Mouse (Mus musculus) small intestine, adult 2 months (tissue): ENCODE measurements at regions not wholly inside any gene's neighbourhood (a gene's known extent, or its start where the extent isn't known, plus 50 kb on each side); places are given as distances from the start of the nearest gene placed in this dataset.
"Not testable (repeated sequence)": the region's sequence is repeated elsewhere in the genome, so short reads cannot be mapped to it uniquely, and the experiment has no call there.

Experiments
- H3K27ac ChIP-seq: fragments of 200-500 bp; 2 replicates; pipeline ENCODE4 v1.5.1; 2012; ENCODE audit warnings: low read depth, low read length, control low read depth, inconsistent platforms; ENCODE audit not compliant: insufficient read depth
- H3K27me3 ChIP-seq: fragments of 200-500 bp; 2 replicates; pipeline ENCODE4 v1.6.1; 2012; ENCODE audit warnings: mild to moderate bottlenecking, moderate library complexity, low read length, inconsistent platforms; ENCODE audit not compliant: control insufficient read depth, insufficient read depth
- H3K36me3 ChIP-seq: fragments of 200-500 bp; 2 replicates; pipeline ENCODE4 v1.6.1; 2012; ENCODE audit warnings: mild to moderate bottlenecking, low read length, control low read depth, inconsistent platforms; ENCODE audit not compliant: control insufficient read depth, insufficient read depth
- H3K4me1 ChIP-seq: fragments of 200-500 bp; 2 replicates; pipeline ENCODE4 v1.6.1; 2012; ENCODE audit warnings: low read length, inconsistent platforms, mixed read lengths; ENCODE audit not compliant: control insufficient read depth, insufficient read depth, insufficient read length
- H3K4me3 ChIP-seq: fragments of 200-500 bp; 2 replicates; pipeline ENCODE4 v1.5.1; 2012; ENCODE audit warnings: low read depth, mild to moderate bottlenecking, control low read depth, inconsistent platforms, low read length, moderate library complexity
- CTCF ChIP-seq: fragments of 200-500 bp; IDR thresholded peaks from 2 replicates; pipeline ENCODE4 v1.5.1; 2012; ENCODE audit warnings: low read depth, mild to moderate bottlenecking, control low read depth, inconsistent platforms, low read length, moderate library complexity, mixed read lengths; ENCODE audit not compliant: insufficient replicate concordance, insufficient read length; ENCODE audit errors: extremely low read depth
- POLR2A ChIP-seq: fragments of 200-500 bp; IDR thresholded peaks from 2 replicates; pipeline ENCODE4 v1.6.1; 2012; ENCODE audit warnings: low read depth, mild to moderate bottlenecking, control low read depth, inconsistent platforms, low read length, moderate library complexity
- WGBS: fragments of 180-500 bp; shearing (Covaris S2); methylation state at CpG from one replicate; pipeline ENCODE4 v1.1.7; 2018; 5-methylcytosine and 5-hydroxymethylcytosine counted together

DNA sequence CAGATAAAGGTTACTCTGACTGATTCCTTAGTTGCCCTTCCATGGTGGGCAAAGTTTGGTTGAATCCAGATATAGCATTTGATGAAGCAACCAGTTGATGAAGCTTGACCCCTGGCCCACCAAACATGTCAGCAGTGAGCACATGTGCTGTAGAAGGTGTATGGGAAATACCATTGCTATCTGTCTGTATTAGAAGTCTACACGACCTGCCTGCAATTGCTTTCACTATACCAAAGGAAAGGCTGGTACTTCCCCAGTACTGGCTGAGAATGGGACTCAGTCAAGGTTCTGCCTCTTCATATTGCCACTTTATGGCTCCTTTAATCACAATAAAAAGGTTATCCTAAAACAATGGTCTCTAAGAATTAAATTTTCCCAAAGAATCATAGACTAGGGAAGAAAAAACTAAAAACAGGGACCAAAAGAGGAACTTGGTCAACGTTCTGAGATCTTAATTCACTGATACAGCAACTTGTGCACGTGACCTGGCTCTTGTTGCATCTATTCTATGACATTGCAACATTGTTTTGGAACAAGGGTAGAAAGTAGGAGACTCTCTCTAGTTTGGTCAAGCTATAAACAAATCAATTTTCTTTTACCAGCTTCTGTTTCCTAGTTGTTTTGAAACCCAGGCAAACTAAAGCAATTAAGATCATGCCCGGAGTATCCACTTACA is 284.0 kb downstream of the Rapgef2 start:
- WGBS, result 51% methylated on average over 4 of the region's 4 CpGs
- no peak for TF ChIP-seq POLR2A
- no peaks in the 10 kb centered on the region for H3K36me3 ChIP-seq
- H3K4me3 ChIP-seq, result no peak overlapping the region
- no peaks in the 10 kb centered on the region for H3K4me1 ChIP-seq
- no peaks in the 10 kb centered on the region; the same call in 1 of the 2 replicates for H3K27me3 ChIP-seq
- H3K27ac ChIP-seq, result no peak overlapping the region

DNA sequence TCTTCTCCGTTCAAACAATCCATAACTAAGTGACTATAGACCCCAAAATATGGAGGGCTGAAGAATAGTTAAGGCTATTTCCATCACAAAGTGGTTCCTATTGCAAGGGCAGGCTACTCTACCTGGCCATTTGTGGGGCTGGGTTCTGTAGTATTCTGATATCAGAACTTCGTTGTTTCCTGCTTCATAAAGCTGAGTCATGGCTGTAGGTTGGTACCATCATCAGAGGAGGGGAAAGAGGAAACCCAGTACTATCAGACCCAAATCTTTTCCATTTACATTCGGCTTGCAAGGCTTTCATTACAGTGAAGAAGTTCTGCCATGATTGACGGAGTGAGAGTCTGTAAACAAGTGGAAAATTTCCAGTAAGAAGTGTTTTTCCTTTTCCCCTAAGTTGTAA is 284.6 kb downstream of the Rapgef2 start:
- 80% methylated on average over 4 of the region's 4 CpGs for WGBS
- TF ChIP-seq CTCF (no peak), POLR2A (no peak)
- Histone ChIP-seq H3K36me3 (no peaks in the 10 kb centered on the region), H3K27me3 (no peaks in the 10 kb centered on the region; the same call in 1 of the 2 replicates), H3K4me3 (no peak overlapping the region), H3K4me1 (no peaks in the 10 kb centered on the region), H3K27ac (no peak overlapping the region)

DNA sequence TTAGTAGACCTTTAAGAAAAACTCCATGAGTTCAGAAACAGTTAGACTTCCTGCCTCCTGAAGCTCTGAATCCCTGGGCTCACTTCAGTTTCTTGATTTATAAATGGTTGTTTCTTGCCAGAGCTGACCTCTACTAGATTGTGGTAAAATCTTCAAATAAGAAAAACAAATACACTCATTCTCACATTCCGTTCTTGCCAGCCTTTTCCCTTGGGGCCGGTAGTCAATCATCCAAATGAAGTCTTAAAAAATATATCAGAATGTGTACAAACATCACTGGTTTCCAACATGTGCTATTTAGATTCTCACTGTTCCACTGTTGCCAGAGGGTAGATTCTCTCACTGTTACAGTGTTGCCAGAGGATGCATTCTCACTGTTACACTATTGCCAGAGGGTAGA is 286.0 kb downstream of the Rapgef2 start:
- Histone ChIP-seq H3K4me1 (no peaks in the 10 kb centered on the region), H3K36me3 (no peaks in the 10 kb centered on the region), H3K27me3 (no peaks in the 10 kb centered on the region; the same call in 1 of the 2 replicates), H3K27ac (no peak overlapping the region), H3K4me3 (no peak overlapping the region)
- TF ChIP-seq POLR2A, result no peak
- no peak for TF ChIP-seq CTCF
- 78% methylated on average over 2 of the region's 2 CpGs for WGBS

DNA sequence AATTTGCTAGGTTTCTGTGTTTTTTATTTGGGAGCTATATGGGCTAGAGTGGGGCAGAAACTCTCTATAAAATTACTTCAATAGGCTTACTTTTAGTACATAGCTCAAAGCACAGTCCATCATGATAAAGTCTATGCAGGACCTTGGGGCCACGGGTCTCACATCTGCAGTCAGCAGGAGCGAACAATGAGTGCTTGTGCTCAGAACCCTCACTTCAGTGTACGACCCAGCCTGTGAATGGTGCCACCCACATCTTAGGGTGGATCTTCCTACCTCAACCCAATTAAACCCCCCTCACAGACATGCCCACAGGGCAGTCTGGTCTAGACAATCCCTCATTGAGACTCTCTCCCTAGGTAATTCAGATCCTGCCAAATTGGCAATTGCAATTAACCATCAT is 286.5 kb downstream of the Rapgef2 start:
- TF ChIP-seq CTCF, result no peak
- TF ChIP-seq POLR2A, result no peak
- Histone ChIP-seq H3K36me3 (no peaks in the 10 kb centered on the region), H3K27ac (no peak overlapping the region), H3K4me1 (no peaks in the 10 kb centered on the region), H3K27me3 (no peaks in the 10 kb centered on the region), H3K4me3 (no peak overlapping the region)
- 77% methylated on average over 3 of the region's 3 CpGs for WGBS

DNA sequence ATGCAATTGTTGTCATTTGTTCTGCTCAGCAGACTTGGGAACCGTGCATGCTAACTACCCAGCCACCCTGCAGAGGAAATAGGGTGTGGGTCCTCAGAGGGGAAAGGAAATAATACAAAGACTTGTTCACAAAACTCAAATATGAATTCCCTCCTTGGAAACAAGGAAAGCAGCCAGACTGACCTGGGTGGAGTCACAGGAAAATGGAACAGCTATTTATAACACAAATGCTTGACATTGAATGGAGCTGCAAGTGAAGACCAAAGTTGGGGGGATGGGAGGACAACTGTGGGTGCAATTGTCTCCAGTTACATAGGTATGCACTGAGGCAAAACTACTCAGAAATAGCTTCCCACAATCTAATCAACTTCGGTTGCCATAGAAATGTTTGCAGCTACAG is 298.2 kb downstream of the Rapgef2 start:
- no peak overlapping the region for H3K27ac ChIP-seq
- TF ChIP-seq POLR2A (no peak), CTCF (no peak)
- H3K36me3 ChIP-seq, result no peaks in the 10 kb centered on the region
- no peaks in the 10 kb centered on the region for H3K27me3 ChIP-seq
- WGBS, result 59% methylated on average over 2 of the region's 2 CpGs
- no peaks in the 10 kb centered on the region for H3K4me1 ChIP-seq
- no peak overlapping the region for H3K4me3 ChIP-seq

DNA sequence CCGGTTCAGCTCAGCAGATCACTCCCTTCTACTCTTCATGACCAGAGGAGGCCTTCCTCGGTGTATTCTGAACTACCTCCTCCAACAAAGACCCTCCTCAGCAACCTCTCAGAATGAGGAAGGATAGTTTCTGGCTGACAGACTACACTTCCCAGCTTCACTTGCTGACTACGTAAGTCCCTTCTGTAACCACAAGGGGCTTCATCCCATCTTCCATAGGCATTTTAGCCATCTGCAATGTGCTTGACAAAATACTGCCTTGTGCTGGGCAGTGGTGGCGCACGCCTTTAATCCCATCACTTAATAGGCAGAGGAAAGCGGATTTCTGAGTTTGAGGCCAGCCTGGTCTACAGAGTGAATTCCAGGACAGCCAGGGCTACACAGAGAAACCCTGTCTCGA is 299.6 kb downstream of the Rapgef2 start:
- no peaks in the 10 kb centered on the region for H3K4me1 ChIP-seq
- WGBS, result 74% methylated on average over 7 of the region's 7 CpGs
- H3K36me3 ChIP-seq, result no peaks in the 10 kb centered on the region
- H3K4me3 ChIP-seq, result no peak overlapping the region
- no peaks in the 10 kb centered on the region for H3K27me3 ChIP-seq
- no peak overlapping the region for H3K27ac ChIP-seq
- TF ChIP-seq CTCF, result no peak

DNA sequence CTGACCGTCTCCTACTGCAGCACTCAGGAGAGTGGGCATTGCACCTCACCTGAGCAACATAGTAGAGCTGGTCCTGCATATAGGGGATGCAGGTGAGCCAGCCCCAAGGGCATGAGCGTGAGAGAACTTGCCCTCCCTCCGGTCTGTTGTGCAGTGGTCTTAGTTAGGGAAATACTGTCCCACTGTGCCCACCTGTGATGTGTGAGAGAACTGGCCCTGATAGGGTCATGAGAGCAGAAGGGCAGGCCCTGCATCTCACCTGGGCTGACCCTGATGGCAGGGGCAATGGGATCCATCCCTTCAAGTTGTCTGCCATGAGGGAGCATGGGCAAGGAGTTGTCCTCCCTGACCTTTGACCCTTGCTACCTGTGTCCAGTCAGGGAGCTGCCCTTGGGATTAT is 305.3 kb downstream of the Rapgef2 start:
- H3K4me3 ChIP-seq, result no peak overlapping the region
- TF ChIP-seq POLR2A, result no peak
- H3K27me3 ChIP-seq, result no peaks in the 10 kb centered on the region
- no peak overlapping the region for H3K27ac ChIP-seq
- WGBS, result 84% methylated on average over 3 of the region's 3 CpGs
- H3K36me3 ChIP-seq, result no peaks in the 10 kb centered on the region
- no peaks in the 10 kb centered on the region for H3K4me1 ChIP-seq

DNA sequence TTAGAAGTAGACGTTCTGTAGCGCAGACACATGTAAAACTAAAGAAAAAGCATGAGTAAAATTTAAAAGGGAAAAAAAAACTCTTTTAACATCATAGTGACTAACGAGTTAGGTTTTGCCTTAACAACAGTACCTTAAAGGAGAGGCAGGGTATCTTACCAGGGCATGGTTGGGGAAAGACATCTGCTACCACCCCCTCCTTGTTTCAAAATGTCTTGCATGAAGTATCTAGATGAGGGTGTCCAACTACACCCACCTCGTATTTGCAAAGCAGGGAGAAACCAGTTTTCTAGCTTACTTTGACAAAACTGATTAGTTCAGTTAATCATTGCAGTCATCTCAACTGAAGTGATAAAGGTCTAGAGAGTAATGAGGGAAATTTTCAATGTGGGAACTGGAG is 307.5 kb downstream of the Rapgef2 start:
- no peak for TF ChIP-seq POLR2A
- TF ChIP-seq CTCF, result no peak
- Histone ChIP-seq H3K27me3 (no peaks in the 10 kb centered on the region), H3K36me3 (no peaks in the 10 kb centered on the region), H3K4me1 (no peaks in the 10 kb centered on the region), H3K4me3 (no peak overlapping the region), H3K27ac (no peak overlapping the region)
- 65% methylated on average over 4 of the region's 4 CpGs for WGBS

DNA sequence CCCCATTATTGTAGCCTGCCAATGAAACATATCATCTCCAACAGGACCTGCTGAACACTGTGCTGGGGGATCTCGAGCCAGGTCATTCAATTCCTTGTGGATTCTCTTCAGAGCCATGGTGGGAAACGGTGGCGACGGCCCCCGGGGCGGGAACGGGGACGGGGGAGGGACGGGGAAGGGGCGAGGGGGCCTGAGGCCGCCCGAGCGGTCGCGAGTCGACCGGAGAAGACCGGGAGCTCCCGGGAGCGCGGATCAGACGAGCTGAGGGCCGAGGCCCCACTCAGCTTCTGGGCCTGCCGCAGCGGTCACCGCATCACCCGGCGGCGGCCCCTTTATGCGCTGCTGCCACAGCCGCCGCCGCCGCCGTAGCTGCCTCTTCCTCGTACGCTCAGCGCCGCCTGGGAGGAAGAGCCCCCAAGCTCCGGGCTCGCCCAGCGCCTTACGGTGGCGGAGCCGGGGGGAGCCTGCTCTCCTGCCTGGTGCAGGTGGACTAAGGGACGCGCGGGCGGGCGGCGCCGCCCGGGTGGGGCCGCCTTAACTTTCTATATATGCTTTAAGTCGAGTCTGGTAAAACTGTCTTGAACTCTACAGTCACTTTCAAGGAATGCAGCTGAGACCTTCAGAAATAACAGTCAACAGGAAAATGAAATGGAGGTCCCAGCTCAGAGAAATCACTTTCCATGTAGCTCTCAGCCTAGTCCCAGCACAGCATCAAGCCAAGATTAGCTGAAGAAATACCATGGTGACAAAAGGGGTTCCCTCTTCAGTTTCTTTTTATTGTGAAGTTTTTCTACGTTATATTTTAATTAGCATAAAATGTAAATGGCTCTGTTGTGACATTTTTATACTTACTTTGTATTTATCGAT is 319.4 kb downstream of the Rapgef2 start:
- WGBS, result 5% methylated on average over 50 of the region's 57 CpGs
- not testable (repeated sequence) for H3K4me1 ChIP-seq, H3K27ac ChIP-seq, H3K27me3 ChIP-seq, H3K36me3 ChIP-seq
- H3K4me3 ChIP-seq, result peak overlapping the region; percentile 55
